Comparison of ENCODE assay signal across 9 mouse cellular contexts in the genomic region with DNA sequence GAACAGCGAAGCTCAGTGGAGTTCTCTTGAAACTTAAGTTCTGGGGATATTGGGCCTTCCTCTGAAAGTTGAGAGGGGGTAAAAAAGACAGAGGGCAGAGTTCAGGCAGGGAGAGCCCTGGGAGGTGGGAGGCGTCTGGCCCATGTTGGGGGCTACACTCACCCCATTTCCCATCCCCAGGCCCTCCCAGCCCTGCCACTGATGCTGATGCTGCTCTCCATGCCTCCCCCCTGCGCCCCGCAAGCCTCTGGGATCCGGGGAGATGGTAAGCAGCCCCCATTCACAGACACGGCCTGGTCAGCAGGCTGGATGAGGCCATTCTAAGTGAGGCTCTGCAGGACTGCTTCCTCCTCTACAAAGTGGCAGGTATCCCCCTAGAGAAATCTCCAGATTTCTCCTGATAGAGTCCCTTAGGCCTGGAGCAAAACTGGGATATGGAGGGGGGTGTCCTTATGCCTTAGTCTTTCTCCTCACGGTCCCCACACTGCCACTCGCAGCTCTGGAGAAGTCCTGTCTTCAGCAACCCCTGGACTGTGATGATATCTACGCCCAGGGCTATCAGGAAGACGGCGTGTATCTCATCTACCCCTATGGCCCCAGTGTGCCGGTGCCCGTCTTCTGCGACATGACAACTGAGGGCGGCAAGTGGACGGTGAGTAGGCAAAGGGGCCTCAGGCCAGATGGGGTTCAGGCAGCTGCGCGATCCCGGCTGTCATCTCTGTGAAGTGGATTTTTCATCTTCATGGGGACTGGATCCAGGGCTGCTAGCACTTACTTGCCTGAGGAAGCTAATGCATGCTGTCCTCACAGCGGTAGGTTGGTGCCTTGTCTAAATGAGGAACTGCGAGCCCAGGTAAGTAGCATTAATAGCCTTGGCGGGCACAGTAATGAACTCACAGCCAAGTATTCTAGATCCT. TPM values are rescaled to one million over a fixed set of nuclear protein-coding genes. Genes with fewer than 3 reads are reported as not detected.
A peak's percentile ranks its signal among the peaks of the same experiment; 100 is the strongest.
DNase-seq lines count a peak whose midpoint lies in the region; ATAC-seq and TF ChIP-seq lines count a peak whose summit lies in the region.
"Had no signal": no experiment of that assay in that cellular context is flagged by ENCODE, and none has a peak within 500 bp of the region (broad histone marks: within the 10 kb centered on the region; RNA-seq: fewer than 3 reads in every experiment).

No protein-coding gene starts in this region.

- no peak for DNase-seq in lung, embryonic 14.5 days
- DNase-seq in lung, postnatal 14 days, result no peak
- DNase-seq in forebrain, embryonic 10.5 days (ENCODE audit: extremely low spot score, low spot score), result no peak
- DNase-seq in retina, embryonic 14.5 days (ENCODE audit: low spot score), result peak; percentile 25
- no peak for DNase-seq in urinary bladder, postnatal 14 days (ENCODE audit: low spot score)
- DNase-seq in left cerebral cortex, postnatal 10 days (ENCODE audit: extremely low spot score in 1 of 2, low spot score in 2 of 2), result no peak
- DNase-seq in thymus, postnatal 36 days, result no peak
- DNase-seq: spleen, adult 18-20 months had no signal

- WGBS in lung, embryonic 14.5 days, result 31% methylated on average over 22 of the region's 22 CpGs
- 63% methylated on average over 22 of the region's 22 CpGs for WGBS in forebrain, embryonic 10.5 days
- WGBS in intestine, embryonic 15.5 days, result 45% methylated on average over 22 of the region's 22 CpGs

- intact Hi-C loops in left cerebral cortex, postnatal 10 days (cut with DNase I), result no loop called here

- peak overlapping the region; percentile 64 for H3K4me2 ChIP-seq in lung, embryonic 14.5 days
- peak overlapping the region; percentile 63 for H3K4me2 ChIP-seq in intestine, embryonic 15.5 days (replicated peaks)

- peak overlapping the region; percentile 55 for H3K9ac ChIP-seq in lung, embryonic 14.5 days
- peak overlapping the region; percentile 40 for H3K9ac ChIP-seq in intestine, embryonic 15.5 days

- H3K36me3 ChIP-seq in lung, embryonic 14.5 days (ENCODE audit: insufficient read depth), result peaks cover 33% of the 10 kb centered on the region
- H3K36me3 ChIP-seq in forebrain, embryonic 10.5 days (replicated peaks), result peaks cover 45% of the 10 kb centered on the region
- peaks cover 24% of the 10 kb centered on the region for H3K36me3 ChIP-seq in intestine, embryonic 15.5 days

- no peak for TF ChIP-seq CTCF in lung, embryonic 14.5 days (IDR thresholded peaks at IDR 0.05; ENCODE audit: low read depth)

- no peak for ATAC-seq in lung, embryonic 14.5 days (ENCODE audit: insufficient read depth)
- no peak for ATAC-seq in intestine, embryonic 15.5 days

- H3K27ac ChIP-seq in lung, embryonic 14.5 days (ENCODE audit: low read depth), result peak overlapping the region; percentile 96
- peak overlapping the region; percentile 86 for H3K27ac ChIP-seq in forebrain, embryonic 10.5 days
- peak overlapping the region; percentile 97 for H3K27ac ChIP-seq in intestine, embryonic 15.5 days

- peak overlapping the region; percentile 45 for H3K4me3 ChIP-seq in lung, embryonic 14.5 days (ENCODE audit: low read depth, low read length)
- peak overlapping the region; percentile 43 for H3K4me3 ChIP-seq in forebrain, embryonic 10.5 days
- peak overlapping the region; percentile 38 for H3K4me3 ChIP-seq in intestine, embryonic 15.5 days (replicated peaks)

- H3K4me1 ChIP-seq in lung, embryonic 14.5 days (ENCODE audit: insufficient read depth), result peaks cover 26% of the 10 kb centered on the region
- H3K4me1 ChIP-seq in forebrain, embryonic 10.5 days, result peaks cover 73% of the 10 kb centered on the region
- peaks cover 33% of the 10 kb centered on the region for H3K4me1 ChIP-seq in intestine, embryonic 15.5 days (replicated peaks)

- no peaks in the 10 kb centered on the region for H3K27me3 ChIP-seq in lung, embryonic 14.5 days (ENCODE audit: insufficient read depth, low read length)
- no peaks in the 10 kb centered on the region for H3K27me3 ChIP-seq in forebrain, embryonic 10.5 days (ENCODE audit: poor library complexity, severe bottlenecking)
- H3K27me3 ChIP-seq in intestine, embryonic 15.5 days (replicated peaks), result no peaks in the 10 kb centered on the region

- H3K9me3 ChIP-seq in lung, embryonic 14.5 days (ENCODE audit: low read depth, low read length), result no peaks in the 10 kb centered on the region
- H3K9me3 ChIP-seq in forebrain, embryonic 10.5 days, result no peaks in the 10 kb centered on the region
- no peaks in the 10 kb centered on the region for H3K9me3 ChIP-seq in intestine, embryonic 15.5 days

RNA-seq across cellular contexts. Expression of a gene that starts 0.6 kb away (rescaled TPM):
- 615 and 660 TPM in 2 replicates for polyA plus RNA-seq in lung, embryonic 14.5 days (2014; fragmentation: Nextera tagmentation; extraction: Ambion mirVana)
- 50.9 and 53.9 TPM in 2 replicates for polyA plus RNA-seq in forebrain, embryonic 10.5 days (2016; fragmentation: Nextera tagmentation; extraction: Ambion mirVana)
- 210 and 213 TPM in 2 replicates for polyA plus RNA-seq in intestine, embryonic 15.5 days (2015; fragmentation: Nextera tagmentation; extraction: Ambion mirVana)
- total RNA-seq in left cerebral cortex, postnatal 10 days (2021), result 1 to 10 TPM; 7.6 TPM

RNA-seq across cellular contexts. Expression of a gene that starts 8.4 kb away (rescaled TPM):
- 62.8 and 69.6 TPM in 2 replicates for polyA plus RNA-seq in lung, embryonic 14.5 days (2014; fragmentation: Nextera tagmentation; extraction: Ambion mirVana)
- 82.8 and 84.4 TPM in 2 replicates for polyA plus RNA-seq in forebrain, embryonic 10.5 days (2016; fragmentation: Nextera tagmentation; extraction: Ambion mirVana)
- 36.3 and 38.8 TPM in 2 replicates for polyA plus RNA-seq in intestine, embryonic 15.5 days (2015; fragmentation: Nextera tagmentation; extraction: Ambion mirVana)
- total RNA-seq in left cerebral cortex, postnatal 10 days (2021), result 10 to 100 TPM; 41.2 to 41.8 TPM

RNA-seq across cellular contexts. Expression of a gene that starts 19.1 kb away (rescaled TPM):
- polyA plus RNA-seq in lung, embryonic 14.5 days (2014; fragmentation: Nextera tagmentation; extraction: Ambion mirVana), result 48.9 and 54.1 TPM in 2 replicates
- 53.0 and 53.3 TPM in 2 replicates for polyA plus RNA-seq in forebrain, embryonic 10.5 days (2016; fragmentation: Nextera tagmentation; extraction: Ambion mirVana)
- polyA plus RNA-seq in intestine, embryonic 15.5 days (2015; fragmentation: Nextera tagmentation; extraction: Ambion mirVana), result 20.9 and 24.3 TPM in 2 replicates
- 10 to 100 TPM; 35.8 to 36.8 TPM for total RNA-seq in left cerebral cortex, postnatal 10 days (2021)

RNA-seq across cellular contexts. Expression of a gene that starts 31.9 kb away (rescaled TPM):
- 0.31 and 0.42 TPM in 2 replicates for polyA plus RNA-seq in lung, embryonic 14.5 days (2014; fragmentation: Nextera tagmentation; extraction: Ambion mirVana)
- polyA plus RNA-seq in forebrain, embryonic 10.5 days (2016; fragmentation: Nextera tagmentation; extraction: Ambion mirVana), result 0.26 and 0.36 TPM in 2 replicates
- polyA plus RNA-seq in intestine, embryonic 15.5 days (2015; fragmentation: Nextera tagmentation; extraction: Ambion mirVana), result 1.6 and 1.7 TPM in 2 replicates
- total RNA-seq in left cerebral cortex, postnatal 10 days (2021), result 100 to 1,000 TPM; 191 to 198 TPM
